Mouse (Mus musculus) myocyte (in vitro differentiated cells): ENCODE data around the gene Gm4792.

Source experiments
- CEBPB ChIP-seq: IDR thresholded peaks from 2 replicates; pipeline ENCODE4 v1.6.1; 2011; ENCODE audit warnings: mild to moderate bottlenecking, moderate library complexity; ENCODE audit not compliant: poor library complexity, insufficient read depth, severe bottlenecking
- USF1 ChIP-seq: IDR thresholded peaks from one replicate; pipeline ENCODE4 v1.6.1; 2011; ENCODE audit warnings: low read depth, mild to moderate bottlenecking, control low read depth, moderate library complexity

DNA sequence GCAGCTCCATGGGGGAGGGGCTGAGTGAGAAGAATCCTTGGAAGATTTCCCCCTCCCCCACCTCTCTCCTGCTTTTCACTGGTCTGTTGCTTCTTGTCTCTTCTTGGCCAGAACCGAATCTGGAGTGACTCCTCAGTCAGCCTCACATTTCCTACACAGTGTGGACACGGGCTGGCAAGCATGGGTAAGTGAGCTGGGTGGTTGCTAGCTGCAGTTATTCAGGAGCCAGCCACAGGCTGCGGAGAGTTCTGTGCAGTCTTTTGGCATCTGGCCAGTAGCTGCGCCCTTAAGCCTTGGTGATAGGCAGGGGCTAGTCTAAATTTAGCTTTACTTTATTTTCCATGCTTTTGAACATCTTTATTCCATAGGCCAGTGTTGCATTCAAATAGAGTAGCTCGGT, 31.5 kb upstream of the Gm4792 start:
- no peak for TF ChIP-seq USF1
- no peak for TF ChIP-seq CEBPB
